Mouse (Mus musculus) frontal cortex, postnatal 25 days (tissue): ENCODE measurements around the gene Rtp2.

ENCODE experiments used
- DNase-seq, 2 experiments: peaks; one replicate each; pipeline ENCODE4 v3.0.0; 2022; ENCODE audit warnings: low spot score in 2 of 2

Gene Rtp2

DNA sequence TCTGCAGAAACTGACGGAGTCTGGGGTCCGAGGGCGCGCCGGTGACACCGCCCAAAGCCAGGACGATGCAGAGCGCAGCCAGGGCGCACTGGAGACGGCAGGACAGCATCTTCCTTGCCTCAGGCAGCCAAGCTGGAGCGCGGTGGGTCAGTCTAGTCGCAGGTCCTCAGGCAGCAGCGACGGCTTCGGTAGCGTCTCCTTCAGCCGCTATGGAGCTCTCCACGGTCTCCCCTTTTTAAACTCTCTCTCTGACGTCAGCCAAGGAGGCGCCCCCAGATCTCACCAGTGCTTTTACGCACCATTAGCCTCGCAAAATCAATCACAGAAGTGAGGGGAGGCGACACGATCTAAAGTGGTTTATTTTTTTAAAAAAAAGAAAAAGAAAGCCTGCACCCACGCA is 41.6 kb downstream of the Rtp2 start, which contains the start of gene Sst:
Sst (minus strand) TSS at position 323 of the 400 bp plus-strand sequence.
- DNase-seq, result no peak

- no peak for DNase-seq
These were observed 42.0 kb downstream of the Rtp2 start for GRCm38 (mm10) chr16:23890151-23890550.

DNA sequence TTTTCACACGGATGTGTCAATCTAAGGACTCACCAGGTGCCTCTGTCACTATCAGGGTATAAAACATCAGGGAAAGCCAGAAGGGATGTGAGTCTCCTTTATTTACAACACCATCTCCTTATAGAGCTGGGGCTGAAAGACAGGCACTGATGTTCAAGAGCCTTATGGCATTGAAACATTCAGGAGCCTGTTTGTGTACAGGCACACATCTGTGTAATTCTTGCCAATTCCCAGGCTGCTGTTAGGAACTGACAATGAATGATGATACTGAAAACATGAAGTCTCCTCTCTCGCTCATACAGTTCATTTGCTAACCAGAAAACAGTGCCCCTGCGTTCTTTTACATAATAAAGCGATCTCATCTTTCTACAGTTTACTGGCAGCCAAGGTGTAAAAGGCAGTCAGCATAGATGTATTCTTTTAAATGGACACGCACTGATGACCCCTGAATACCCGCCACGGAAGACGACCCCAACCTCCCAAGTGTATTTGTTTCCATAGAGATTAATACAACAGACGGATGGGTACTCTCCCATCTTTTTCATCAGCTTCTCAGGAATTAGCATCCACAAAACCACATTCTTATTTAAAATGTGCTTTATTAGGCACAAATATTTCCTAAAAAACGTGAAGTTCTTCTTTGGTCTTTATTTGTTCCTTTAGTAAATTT is 44.1 kb downstream of the Rtp2 start:
- no peak for DNase-seq

DNA sequence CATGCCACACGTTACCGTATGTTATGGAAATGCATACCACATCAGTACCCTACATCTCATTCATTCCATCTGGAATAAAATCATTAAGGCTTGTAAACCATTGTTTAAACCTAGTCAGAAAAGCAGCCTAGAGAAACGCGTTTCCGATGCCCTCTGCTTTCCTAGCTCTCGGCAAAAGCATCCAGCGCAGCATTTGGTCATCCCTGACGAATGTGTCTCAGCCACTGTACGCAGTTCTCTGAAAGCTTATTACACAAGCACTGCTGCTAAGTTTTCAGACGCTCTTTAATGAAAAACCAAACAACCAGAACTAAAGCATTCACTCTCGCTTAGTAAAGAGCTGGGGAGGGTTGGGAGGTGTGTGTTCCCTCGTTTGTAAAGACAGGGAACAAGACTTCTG is 47.1 kb downstream of the Rtp2 start:
- no peak for DNase-seq
